ENCODE assay signal across 11 mouse cellular contexts in genomic region chr12:4863654-4864337, GRCm38 (mm10). TPM values are rescaled to one million over a fixed set of nuclear protein-coding genes. Genes with fewer than 3 reads are reported as not detected.
DNase-seq lines count a peak whose midpoint lies in the region; ATAC-seq and TF ChIP-seq lines count a peak whose summit lies in the region.
"Had no signal": no experiment of that assay in that cellular context is flagged by ENCODE, and none has a peak within 500 bp of the region (broad histone marks: within the 10 kb centered on the region; RNA-seq: fewer than 3 reads in every experiment).

No protein-coding gene starts in this region.

- ATAC-seq in intestine, embryonic 14.5 days (replicated peaks; ENCODE audit: low FRiP score, low TSS enrichment, low read depth) = peak; percentile 37; the same call in 1 of the 2 replicates
- no peak for ATAC-seq in intestine, postnatal 0 days
- ATAC-seq in heart, embryonic 16.5 days (replicated peaks; ENCODE audit: extremely low read depth, insufficient read depth, low FRiP score) = peak; percentile 81
- ATAC-seq in granulocyte monocyte progenitor cell, adult 5-6 weeks (replicated peaks; ENCODE audit: poor library complexity, severe bottlenecking) = no peak
- ATAC-seq in midbrain, embryonic 15.5 days (replicated peaks) = no peak

- H3K27me3 ChIP-seq in intestine, embryonic 14.5 days (replicated peaks; ENCODE audit: control insufficient read depth, insufficient read depth, low read length) = no peaks in the 10 kb centered on the region
- H3K27me3 ChIP-seq in intestine, postnatal 0 days (replicated peaks; ENCODE audit: control insufficient read depth, insufficient read depth, low read length) = no peaks in the 10 kb centered on the region
- H3K27me3 ChIP-seq in heart, embryonic 16.5 days (ENCODE audit: control insufficient read depth, insufficient read depth, low read length) = no peaks in the 10 kb centered on the region
- H3K27me3 ChIP-seq in midbrain, embryonic 15.5 days (replicated peaks) = no peaks in the 10 kb centered on the region
- H3K27me3 ChIP-seq: CH12.LX had no signal

- H3K36me3 ChIP-seq in intestine, embryonic 14.5 days (ENCODE audit: control insufficient read depth, insufficient read depth, low read length) = no peaks in the 10 kb centered on the region
- H3K36me3 ChIP-seq in intestine, postnatal 0 days (ENCODE audit: control insufficient read depth, insufficient read depth) = peaks cover 5% of the 10 kb centered on the region; the same call in 1 of the 2 replicates
- no peaks in the 10 kb centered on the region for H3K36me3 ChIP-seq in heart, embryonic 16.5 days (ENCODE audit: control insufficient read depth, insufficient read depth)
- no peaks in the 10 kb centered on the region for H3K36me3 ChIP-seq in midbrain, embryonic 15.5 days (replicated peaks)

- DNase-seq in intestine, embryonic 14.5 days (ENCODE audit: low spot score) = no peak
- DNase-seq in cerebellum, adult 8-10 months = peak; percentile 15
- peak; percentile 48 to 72 for DNase-seq in kidney, postnatal 4 days
- no peak for DNase-seq in right cerebral cortex, postnatal 25 days
- DNase-seq: gastrocnemius, adult 2 months had no signal

- no peak for TF ChIP-seq CTCF in intestine, postnatal 0 days (IDR thresholded peaks at IDR 0.05; ENCODE audit: low read depth)

- no peak overlapping the region for H3K9ac ChIP-seq in intestine, embryonic 14.5 days (ENCODE audit: low read length)
- no peak overlapping the region for H3K9ac ChIP-seq in intestine, postnatal 0 days (ENCODE audit: low read depth, low read length)
- H3K9ac ChIP-seq in heart, embryonic 16.5 days (ENCODE audit: low read length) = peak overlapping the region; percentile 35; the same call in 1 of the 2 replicates
- H3K9ac ChIP-seq in midbrain, embryonic 15.5 days = no peak overlapping the region

- no peak overlapping the region for H3K4me3 ChIP-seq in intestine, embryonic 14.5 days (ENCODE audit: low read depth, low read length)
- H3K4me3 ChIP-seq in intestine, postnatal 0 days (ENCODE audit: low read depth, low read length) = no peak overlapping the region
- H3K4me3 ChIP-seq in heart, embryonic 16.5 days (ENCODE audit: low read length) = 0 out of 2 replicates have a peak overlapping the region, but pooled peaks have one; percentile 2
- no peak overlapping the region for H3K4me3 ChIP-seq in midbrain, embryonic 15.5 days
- H3K4me3 ChIP-seq: gastrocnemius, adult 2 months had no signal

- peaks cover 12% of the 10 kb centered on the region for H3K4me1 ChIP-seq in intestine, embryonic 14.5 days (replicated peaks; ENCODE audit: control insufficient read depth, insufficient read depth, low read length)
- no peaks in the 10 kb centered on the region for H3K4me1 ChIP-seq in intestine, postnatal 0 days (replicated peaks; ENCODE audit: control insufficient read depth, insufficient read depth, low read length)
- peaks cover 16% of the 10 kb centered on the region for H3K4me1 ChIP-seq in heart, embryonic 16.5 days (ENCODE audit: control insufficient read depth, insufficient read depth, low read length)
- H3K4me1 ChIP-seq in midbrain, embryonic 15.5 days = no peaks in the 10 kb centered on the region

- peak overlapping the region; percentile 52; the same call in 1 of the 2 replicates for H3K27ac ChIP-seq in intestine, embryonic 14.5 days (ENCODE audit: low read depth)
- no peak overlapping the region for H3K27ac ChIP-seq in intestine, postnatal 0 days (ENCODE audit: low read depth, low read length)
- H3K27ac ChIP-seq in heart, embryonic 16.5 days (ENCODE audit: low read length) = peak overlapping the region; percentile 78
- no peak overlapping the region for H3K27ac ChIP-seq in midbrain, embryonic 15.5 days
- H3K27ac ChIP-seq: gastrocnemius, adult 2 months; macrophage had no signal

- no peaks in the 10 kb centered on the region for H3K9me3 ChIP-seq in intestine, embryonic 14.5 days (ENCODE audit: control insufficient read depth, low read length)
- no peaks in the 10 kb centered on the region for H3K9me3 ChIP-seq in intestine, postnatal 0 days (ENCODE audit: control insufficient read depth)
- H3K9me3 ChIP-seq in heart, embryonic 16.5 days (replicated peaks; ENCODE audit: control insufficient read depth, low read length) = no peaks in the 10 kb centered on the region; the same call in 1 of the 2 replicates
- no peaks in the 10 kb centered on the region for H3K9me3 ChIP-seq in midbrain, embryonic 15.5 days

- H3K4me2 ChIP-seq in intestine, embryonic 14.5 days (ENCODE audit: low read length) = no peak overlapping the region
- no peak overlapping the region for H3K4me2 ChIP-seq in intestine, postnatal 0 days (replicated peaks; ENCODE audit: low read depth)
- H3K4me2 ChIP-seq in heart, embryonic 16.5 days (ENCODE audit: low read depth, low read length) = peak overlapping the region; percentile 49; the same call in 1 of the 2 replicates
- no peak overlapping the region for H3K4me2 ChIP-seq in midbrain, embryonic 15.5 days

- 51% methylated on average over 4 of the region's 4 CpGs for WGBS in intestine, embryonic 14.5 days
- 67% methylated on average over 4 of the region's 4 CpGs for WGBS in intestine, postnatal 0 days
- 17% methylated on average over 4 of the region's 4 CpGs for WGBS in heart, embryonic 16.5 days
- WGBS in midbrain, embryonic 15.5 days = 81% methylated on average over 4 of the region's 4 CpGs

RNA-seq across cellular contexts. Expression of gene Mfsd2b, which starts 10.4 kb away (rescaled TPM):
- polyA plus RNA-seq in intestine, embryonic 14.5 days (2014; fragmentation: Nextera tagmentation; extraction: Ambion mirVana) = 0.81 and 1.1 TPM in 2 replicates
- polyA plus RNA-seq in intestine, postnatal 0 days (2015; fragmentation: Nextera tagmentation; extraction: Ambion mirVana) = 0.55 and 0.61 TPM in 2 replicates
- polyA plus RNA-seq in heart, embryonic 16.5 days (2015; fragmentation: Nextera tagmentation; extraction: Ambion mirVana) = 0.76 and 1.1 TPM in 2 replicates
- total RNA-seq in granulocyte monocyte progenitor cell, adult 5-6 weeks (2014; fragmentation: Nextera tagmentation) = 5.8 and 7.5 TPM in 2 replicates
- total RNA-seq in granulocyte monocyte progenitor cell, adult 5-6 weeks (2017) = 1.2 and 2.2 TPM in 2 replicates
- polyA plus RNA-seq in midbrain, embryonic 15.5 days (2015; fragmentation: Nextera tagmentation; extraction: Ambion mirVana) = 2.6 TPM in 2 replicates

RNA-seq across cellular contexts. Expression of gene Wdcp, which starts 20.7 kb away (rescaled TPM):
- 14.4 and 15.0 TPM in 2 replicates for polyA plus RNA-seq in intestine, embryonic 14.5 days (2014; fragmentation: Nextera tagmentation; extraction: Ambion mirVana)
- 7.3 and 8.7 TPM in 2 replicates for polyA plus RNA-seq in intestine, postnatal 0 days (2015; fragmentation: Nextera tagmentation; extraction: Ambion mirVana)
- 14.1 and 15.0 TPM in 2 replicates for polyA plus RNA-seq in heart, embryonic 16.5 days (2015; fragmentation: Nextera tagmentation; extraction: Ambion mirVana)
- total RNA-seq in granulocyte monocyte progenitor cell, adult 5-6 weeks (2014; fragmentation: Nextera tagmentation) = 19.7 and 22.7 TPM in 2 replicates
- total RNA-seq in granulocyte monocyte progenitor cell, adult 5-6 weeks (2017) = 4.6 and 9.0 TPM in 2 replicates
- polyA plus RNA-seq in midbrain, embryonic 15.5 days (2015; fragmentation: Nextera tagmentation; extraction: Ambion mirVana) = 13.8 and 15.0 TPM in 2 replicates

RNA-seq across cellular contexts. Expression of gene Fkbp1b, which starts 22.4 kb away (rescaled TPM):
- 11.2 and 14.5 TPM in 2 replicates for polyA plus RNA-seq in intestine, embryonic 14.5 days (2014; fragmentation: Nextera tagmentation; extraction: Ambion mirVana)
- 16.2 and 20.6 TPM in 2 replicates for polyA plus RNA-seq in intestine, postnatal 0 days (2015; fragmentation: Nextera tagmentation; extraction: Ambion mirVana)
- 8.7 and 13.2 TPM in 2 replicates for polyA plus RNA-seq in heart, embryonic 16.5 days (2015; fragmentation: Nextera tagmentation; extraction: Ambion mirVana)
- 13.7 and 28.2 TPM in 2 replicates for total RNA-seq in granulocyte monocyte progenitor cell, adult 5-6 weeks (2014; fragmentation: Nextera tagmentation)
- total RNA-seq in granulocyte monocyte progenitor cell, adult 5-6 weeks (2017) = 18.2 and 35.0 TPM in 2 replicates
- polyA plus RNA-seq in midbrain, embryonic 15.5 days (2015; fragmentation: Nextera tagmentation; extraction: Ambion mirVana) = 30.9 and 39.9 TPM in 2 replicates

RNA-seq across cellular contexts. Expression of gene Ubxn2a, which starts 43.7 kb away (rescaled TPM):
- polyA plus RNA-seq in intestine, embryonic 14.5 days (2014; fragmentation: Nextera tagmentation; extraction: Ambion mirVana) = 26.5 and 30.0 TPM in 2 replicates
- polyA plus RNA-seq in intestine, postnatal 0 days (2015; fragmentation: Nextera tagmentation; extraction: Ambion mirVana) = 45.0 and 49.3 TPM in 2 replicates
- polyA plus RNA-seq in heart, embryonic 16.5 days (2015; fragmentation: Nextera tagmentation; extraction: Ambion mirVana) = 31.7 and 32.7 TPM in 2 replicates
- 20.4 and 31.6 TPM in 2 replicates for total RNA-seq in granulocyte monocyte progenitor cell, adult 5-6 weeks (2014; fragmentation: Nextera tagmentation)
- 25.5 and 40.2 TPM in 2 replicates for total RNA-seq in granulocyte monocyte progenitor cell, adult 5-6 weeks (2017)
- polyA plus RNA-seq in midbrain, embryonic 15.5 days (2015; fragmentation: Nextera tagmentation; extraction: Ambion mirVana) = 40.4 and 41.7 TPM in 2 replicates

RNA-seq across cellular contexts. Expression of gene Sf3b6, which starts 46.5 kb away (rescaled TPM):
- 282 and 300 TPM in 2 replicates for polyA plus RNA-seq in intestine, embryonic 14.5 days (2014; fragmentation: Nextera tagmentation; extraction: Ambion mirVana)
- polyA plus RNA-seq in intestine, postnatal 0 days (2015; fragmentation: Nextera tagmentation; extraction: Ambion mirVana) = 367 and 375 TPM in 2 replicates
- polyA plus RNA-seq in heart, embryonic 16.5 days (2015; fragmentation: Nextera tagmentation; extraction: Ambion mirVana) = 95.7 and 147 TPM in 2 replicates
- total RNA-seq in granulocyte monocyte progenitor cell, adult 5-6 weeks (2014; fragmentation: Nextera tagmentation) = 202 and 249 TPM in 2 replicates
- 134 and 198 TPM in 2 replicates for total RNA-seq in granulocyte monocyte progenitor cell, adult 5-6 weeks (2017)
- 180 and 200 TPM in 2 replicates for polyA plus RNA-seq in midbrain, embryonic 15.5 days (2015; fragmentation: Nextera tagmentation; extraction: Ambion mirVana)

Comparison
In these comparisons a context has a peak if more than half of its experiments do, and no peak if none do; other contexts are left out.
1. ATAC-seq: peak in intestine, embryonic 14.5 days (single experiment) and heart, embryonic 16.5 days (single experiment); none in intestine, postnatal 0 days (single experiment), granulocyte monocyte progenitor cell, adult 5-6 weeks (single experiment) and midbrain, embryonic 15.5 days (single experiment).
2. H3K27ac ChIP-seq: peak in intestine, embryonic 14.5 days (single experiment) and heart, embryonic 16.5 days (single experiment); none in intestine, postnatal 0 days (single experiment) and midbrain, embryonic 15.5 days (single experiment).
3. DNase-seq: peak in cerebellum, adult 8-10 months (single experiment) and kidney, postnatal 4 days (2 of 2); none in intestine, embryonic 14.5 days (single experiment) and right cerebral cortex, postnatal 25 days (single experiment).